Mouse (Mus musculus) kidney, postnatal 0 days (tissue): Measurements from ENCODE around the gene Rnf216. TPM values are rescaled to one million over a fixed set of nuclear protein-coding genes. Genes with fewer than 3 reads are reported as not detected.

ENCODE experiments used
- ATAC-seq: fragments of 200-750 bp; cut with Nextera tagmentation; replicated peaks from 2 replicates; pipeline ENCODE4 v1.8.0; 2017; ENCODE audit warnings: low read depth, moderate number of reproducible peaks, moderate TSS enrichment, moderate library complexity; ENCODE audit not compliant: low FRiP score
- DNase-seq: peaks from one replicate; pipeline ENCODE4 v3.0.0-alpha.2; 2016; ENCODE audit warnings: low spot score
- H3K27ac ChIP-seq: fragments of 300-500 bp; sonication (generic); 2 replicates; pipeline ENCODE4 v1.5.1; 2014; ENCODE audit warnings: mild to moderate bottlenecking
- H3K27me3 ChIP-seq: fragments of 300-500 bp; sonication (generic); 2 replicates; pipeline ENCODE4 v1.6.1; 2014; ENCODE audit warnings: low read length, mixed read lengths; ENCODE audit not compliant: insufficient read depth
- H3K36me3 ChIP-seq: fragments of 300-500 bp; sonication (generic); 2 replicates; pipeline ENCODE4 v1.6.1; 2014; ENCODE audit warnings: low read length, mixed read lengths; ENCODE audit not compliant: insufficient read depth
- H3K4me1 ChIP-seq: fragments of 300-500 bp; sonication (generic); replicated peaks from 2 replicates; pipeline ENCODE4 v1.6.1; 2014; ENCODE audit warnings: antibody characterized with exemption, low read length, mixed read lengths; ENCODE audit not compliant: insufficient read depth
- H3K4me2 ChIP-seq: fragments of 300-500 bp; sonication (generic); 2 replicates; pipeline ENCODE4 v1.6.1; 2014; ENCODE audit warnings: mild to moderate bottlenecking, low read length, moderate library complexity, mixed read lengths
- H3K4me3 ChIP-seq: fragments of 300-500 bp; sonication (generic); replicated peaks from 2 replicates; pipeline ENCODE4 v1.5.1; 2014; ENCODE audit warnings: low read depth, low read length
- H3K9ac ChIP-seq: fragments of 300-500 bp; sonication (generic); 2 replicates; pipeline ENCODE4 v1.6.1; 2014; ENCODE audit warnings: low read depth, low read length
- H3K9me3 ChIP-seq: fragments of 300-500 bp; sonication (generic); replicated peaks from 2 replicates; pipeline ENCODE4 v1.6.1; 2016; ENCODE audit warnings: low read length, inconsistent platforms, mixed read lengths
- CTCF ChIP-seq: IDR thresholded peaks from 2 replicates; pipeline ENCODE4 v1.5.1; 2016; ENCODE audit warnings: antibody characterized with exemption, low read depth, mild to moderate bottlenecking, moderate library complexity
- WGBS: fragments of 180-500 bp; shearing (Covaris S2); extraction: QIAGEN DNeasy Blood & Tissue Kit; methylation state at CpG from one replicate; pipeline ENCODE4 v1.1.7; 2014; 5-methylcytosine and 5-hydroxymethylcytosine counted together
- polyA plus RNA-seq: library from polyadenylated mRNA; unstranded; fragments of >200 nt; fragmentation: Nextera tagmentation; extraction: Ambion mirVana; gene quantifications from 2 replicates; pipeline ENCODE4 v1.2.1, GENCODE M21; 2015

The Rnf216 gene
- polyA plus RNA-seq, 1 experiment from 2014 or later: 29.9 TPM

GRCm38 (mm10) chr5:143065230-143065629 lies 47.6 kb downstream of the Rnf216 start:
- DNase-seq (no peak), ATAC-seq (no peak)
- Histone ChIP-seq H3K4me2 (no peak overlapping the region), H3K27me3 (no peaks in the 10 kb centered on the region), H3K9ac (no peak overlapping the region), H3K4me1 (no peaks in the 10 kb centered on the region), H3K9me3 (no peaks in the 10 kb centered on the region), H3K4me3 (no peak overlapping the region), H3K27ac (no peak overlapping the region), H3K36me3 (peaks cover 52% of the 10 kb centered on the region)
- TF ChIP-seq CTCF: no peak
- 83% methylated on average over 2 of the region's 2 CpGs for WGBS

GRCm38 (mm10) chr5:143062251-143062650 lies 50.5 kb downstream of the Rnf216 start:
- Histone ChIP-seq H3K27me3 (no peaks in the 10 kb centered on the region), H3K27ac (no peak overlapping the region), H3K9me3 (no peaks in the 10 kb centered on the region), H3K4me2 (no peak overlapping the region), H3K4me3 (no peak overlapping the region), H3K4me1 (no peaks in the 10 kb centered on the region), H3K9ac (no peak overlapping the region), H3K36me3 (peaks cover 46% of the 10 kb centered on the region)
- DNase-seq (no peak), ATAC-seq (no peak)
- TF ChIP-seq CTCF: no peak
- WGBS: 88% methylated on average over 3 of the region's 3 CpGs

- DNase-seq (no peak), ATAC-seq (no peak)
- Histone ChIP-seq H3K9me3 (no peaks in the 10 kb centered on the region), H3K27ac (no peak overlapping the region), H3K9ac (no peak overlapping the region), H3K36me3 (peaks cover 40% of the 10 kb centered on the region; the same call in 1 of the 2 replicates), H3K4me2 (no peak overlapping the region), H3K4me1 (no peaks in the 10 kb centered on the region), H3K27me3 (no peaks in the 10 kb centered on the region), H3K4me3 (no peak overlapping the region)
- no peak for TF ChIP-seq CTCF
- 84% methylated on average over 3 of the region's 3 CpGs for WGBS
These were observed 51.3 kb downstream of the Rnf216 start for GRCm38 (mm10) chr5:143061511-143061910.

- DNase-seq (no peak), ATAC-seq (peak; percentile 71)
- 48% methylated on average over 2 of the region's 2 CpGs for WGBS
- TF ChIP-seq CTCF: no peak
- peaks cover 40% of the 10 kb centered on the region; the same call in 1 of the 2 replicates for H3K36me3 ChIP-seq
- H3K27me3 ChIP-seq: no peaks in the 10 kb centered on the region
- H3K4me2 ChIP-seq: no peak overlapping the region
- H3K9me3 ChIP-seq: no peaks in the 10 kb centered on the region
- H3K4me1 ChIP-seq: no peaks in the 10 kb centered on the region
- H3K4me3 ChIP-seq: no peak overlapping the region
- H3K9ac ChIP-seq: no peak overlapping the region
- H3K27ac ChIP-seq: no peak overlapping the region
These were observed 51.9 kb downstream of the Rnf216 start for GRCm38 (mm10) chr5:143060774-143061385.

GRCm38 (mm10) chr5:143059958-143060357 lies 52.8 kb downstream of the Rnf216 start:
- no peaks in the 10 kb centered on the region for H3K4me1 ChIP-seq
- no peaks in the 10 kb centered on the region for H3K9me3 ChIP-seq
- 83% methylated on average over 1 of the region's 1 CpGs for WGBS
- no peak overlapping the region for H3K4me2 ChIP-seq
- no peaks in the 10 kb centered on the region for H3K27me3 ChIP-seq
- H3K4me3 ChIP-seq: no peak overlapping the region
- ATAC-seq (no peak), DNase-seq (no peak)
- no peak overlapping the region for H3K9ac ChIP-seq
- peaks cover 35% of the 10 kb centered on the region; the same call in 1 of the 2 replicates for H3K36me3 ChIP-seq
- TF ChIP-seq CTCF: no peak
- H3K27ac ChIP-seq: no peak overlapping the region

GRCm38 (mm10) chr5:143059182-143059581 lies 53.6 kb downstream of the Rnf216 start:
- no peak overlapping the region for H3K4me2 ChIP-seq
- H3K4me1 ChIP-seq: no peaks in the 10 kb centered on the region
- no peak for DNase-seq
- H3K9me3 ChIP-seq: no peaks in the 10 kb centered on the region
- ATAC-seq: no peak
- peaks cover 30% of the 10 kb centered on the region; the same call in 1 of the 2 replicates for H3K36me3 ChIP-seq
- no peak overlapping the region for H3K9ac ChIP-seq
- H3K4me3 ChIP-seq: no peak overlapping the region
- TF ChIP-seq CTCF: no peak
- H3K27ac ChIP-seq: no peak overlapping the region
- no peaks in the 10 kb centered on the region for H3K27me3 ChIP-seq

GRCm38 (mm10) chr5:143058675-143059074 lies 54.1 kb downstream of the Rnf216 start:
- Histone ChIP-seq H3K4me2 (no peak overlapping the region), H3K27ac (0 out of 2 replicates have a peak overlapping the region, but pooled peaks have one; percentile 25), H3K9ac (no peak overlapping the region), H3K27me3 (no peaks in the 10 kb centered on the region), H3K9me3 (no peaks in the 10 kb centered on the region), H3K36me3 (peaks cover 26% of the 10 kb centered on the region; the same call in 1 of the 2 replicates), H3K4me1 (no peaks in the 10 kb centered on the region), H3K4me3 (no peak overlapping the region)
- TF ChIP-seq CTCF: no peak
- ATAC-seq (no peak), DNase-seq (no peak)
